Mouse (Mus musculus): Measurements from ENCODE around the gene Npm1.

The Npm1 gene

GRCm38 (mm10) chr11:33179802-33180201 is 16.8 kb upstream of the Npm1 start:
- DNase-seq, result no peak

- peak; percentile 34 to 63 for DNase-seq
Observed at GRCm38 (mm10) chr11:33176525-33177245, 13.7 kb upstream of the Npm1 start.

GRCm38 (mm10) chr11:33175768-33176167 is 12.8 kb upstream of the Npm1 start:
- no peak for DNase-seq

GRCm38 (mm10) chr11:33170489-33170888 is 7.5 kb upstream of the Npm1 start:
- DNase-seq, result peak; percentile 40 to 75

- peak; percentile 64 to 80 for DNase-seq
Observed at GRCm38 (mm10) chr11:33162211-33162997, 602 bp downstream of the Npm1 start.

GRCm38 (mm10) chr11:33159741-33160140 is 3.3 kb downstream of the Npm1 start:
- DNase-seq, result no peak

GRCm38 (mm10) chr11:33157453-33158196 is 5.4 kb downstream of the Npm1 start:
- no peak for DNase-seq

- no peak for DNase-seq
Observed at GRCm38 (mm10) chr11:33156436-33157015, 6.5 kb downstream of the Npm1 start.

- no peak for DNase-seq
Observed at GRCm38 (mm10) chr11:33154459-33154858, 8.5 kb downstream of the Npm1 start.

- no peak for DNase-seq
Observed at GRCm38 (mm10) chr11:33152997-33153396, 10.0 kb downstream of the Npm1 start.

- no peak for DNase-seq
Observed at GRCm38 (mm10) chr11:33151780-33152145, 11.2 kb downstream of the Npm1 start.

- DNase-seq, result no peak
Observed at GRCm38 (mm10) chr11:33151128-33151779, 11.8 kb downstream of the Npm1 start.

GRCm38 (mm10) chr11:33150364-33150763 is 12.6 kb downstream of the Npm1 start:
- no peak for DNase-seq

GRCm38 (mm10) chr11:33149453-33149852 is 13.6 kb downstream of the Npm1 start:
- no peak for DNase-seq

- DNase-seq, result no peak
Observed at GRCm38 (mm10) chr11:33149088-33149436, 13.9 kb downstream of the Npm1 start.

- DNase-seq, result peak; percentile 76 to 85
Observed at GRCm38 (mm10) chr11:33148338-33149087, 14.5 kb downstream of the Npm1 start.

- peak; percentile 32 to 55 for DNase-seq
Observed at GRCm38 (mm10) chr11:33147572-33148337, 15.3 kb downstream of the Npm1 start.

- DNase-seq, result peak; percentile 26 to 64
Observed at GRCm38 (mm10) chr11:33147171-33147571, 15.8 kb downstream of the Npm1 start, which contains the start of gene Fgf18. Fgf18 (minus strand) TSS chr11:33147400.

GRCm38 (mm10) chr11:33146651-33147131 is 16.3 kb downstream of the Npm1 start:
- peak; percentile 51 to 77 for DNase-seq

- DNase-seq, result peak; percentile 78 to 84
Observed at GRCm38 (mm10) chr11:33146143-33146497, 16.9 kb downstream of the Npm1 start.

Data from kidney, postnatal 36 days (tissue).